Mouse (Mus musculus) cerebellum, postnatal 36 days (tissue): ENCODE measurements around the gene Sh3bgrl3.

ENCODE experiments used
- DNase-seq, 2 experiments: peaks; one replicate each; pipeline ENCODE4 v3.0.0; 2021 to 2022; ENCODE audit warnings: mixed read lengths in 2 of 2

The Sh3bgrl3 gene

GRCm38 (mm10) chr4:134127793-134128192 is 796 bp downstream of the Sh3bgrl3 start:
- DNase-seq, result no peak

GRCm38 (mm10) chr4:134127121-134127455 is 1.5 kb downstream of the Sh3bgrl3 start:
- DNase-seq, result no peak

- no peak for DNase-seq
These were observed 2.1 kb downstream of the Sh3bgrl3 start for GRCm38 (mm10) chr4:134126300-134127120.

- no peak for DNase-seq
These were observed 3.1 kb downstream of the Sh3bgrl3 start for GRCm38 (mm10) chr4:134125383-134126060.

- peak; percentile 50 to 57 for DNase-seq
These were observed 4.7 kb downstream of the Sh3bgrl3 start for GRCm38 (mm10) chr4:134123680-134124551.

- no peak for DNase-seq
These were observed 5.4 kb downstream of the Sh3bgrl3 start for GRCm38 (mm10) chr4:134123147-134123546.

- no peak for DNase-seq
These were observed 6.3 kb downstream of the Sh3bgrl3 start for GRCm38 (mm10) chr4:134122281-134122680.

- DNase-seq, result no peak
These were observed 7.0 kb downstream of the Sh3bgrl3 start for GRCm38 (mm10) chr4:134121571-134121970.

- no peak for DNase-seq
These were observed 7.7 kb downstream of the Sh3bgrl3 start for GRCm38 (mm10) chr4:134120916-134121315.

- no peak for DNase-seq
These were observed 8.3 kb downstream of the Sh3bgrl3 start for GRCm38 (mm10) chr4:134120192-134120805.

GRCm38 (mm10) chr4:134119644-134120043 is 8.9 kb downstream of the Sh3bgrl3 start:
- no peak for DNase-seq

GRCm38 (mm10) chr4:134119042-134119441 is 9.5 kb downstream of the Sh3bgrl3 start:
- DNase-seq, result no peak

- no peak for DNase-seq
These were observed 10.3 kb downstream of the Sh3bgrl3 start for GRCm38 (mm10) chr4:134118126-134118800.

- no peak for DNase-seq
These were observed 11.6 kb downstream of the Sh3bgrl3 start for GRCm38 (mm10) chr4:134117012-134117411.

GRCm38 (mm10) chr4:134116501-134116900 is 12.1 kb downstream of the Sh3bgrl3 start:
- DNase-seq, result no peak

- DNase-seq, result no peak
These were observed 13.1 kb downstream of the Sh3bgrl3 start for GRCm38 (mm10) chr4:134115215-134116144.

GRCm38 (mm10) chr4:134114038-134114437 is 14.6 kb downstream of the Sh3bgrl3 start:
- DNase-seq, result no peak

- no peak for DNase-seq
These were observed 15.1 kb downstream of the Sh3bgrl3 start for GRCm38 (mm10) chr4:134113356-134113994.

- DNase-seq, result no peak
These were observed 16.2 kb downstream of the Sh3bgrl3 start for GRCm38 (mm10) chr4:134112403-134112802.

GRCm38 (mm10) chr4:134110653-134111052 is 17.9 kb downstream of the Sh3bgrl3 start:
- no peak for DNase-seq
